Mouse (Mus musculus) forebrain, postnatal 0 days (tissue): ENCODE measurements around the gene Il4i1. TPM values are rescaled to one million over a fixed set of nuclear protein-coding genes. Genes with fewer than 3 reads are reported as not detected.

ENCODE experiments used
- ATAC-seq: fragments of 200-750 bp; cut with Nextera tagmentation; 2 replicates; pipeline ENCODE4 v1.8.0; 2017; ENCODE audit warnings: mild to moderate bottlenecking, moderate library complexity
- DNase-seq: peaks from one replicate; pipeline ENCODE4 v3.0.0-alpha.2; 2015
- H3K27ac ChIP-seq: fragments of 300-500 bp; sonication (generic); 2 replicates; pipeline ENCODE4 v1.5.1; 2014; ENCODE audit warnings: low read depth, mild to moderate bottlenecking, antibody characterized with exemption, low read length, moderate library complexity, mixed read lengths
- H3K27me3 ChIP-seq: fragments of 300-500 bp; sonication (generic); 2 replicates; pipeline ENCODE4 v1.6.1; 2014; ENCODE audit warnings: mild to moderate bottlenecking, low read length, mixed read lengths; ENCODE audit not compliant: insufficient read depth
- H3K36me3 ChIP-seq: fragments of 300-500 bp; sonication (generic); 2 replicates; pipeline ENCODE4 v1.6.1; 2014; ENCODE audit warnings: mild to moderate bottlenecking, moderate library complexity; ENCODE audit not compliant: insufficient read depth
- H3K4me1 ChIP-seq: fragments of 300-500 bp; sonication (generic); 2 replicates; pipeline ENCODE4 v1.6.1; 2014; ENCODE audit warnings: antibody characterized with exemption; ENCODE audit not compliant: insufficient read depth
- H3K4me2 ChIP-seq: fragments of 300-500 bp; sonication (generic); 2 replicates; pipeline ENCODE4 v1.6.1; 2014; ENCODE audit warnings: low read depth, mild to moderate bottlenecking, moderate library complexity
- H3K4me3 ChIP-seq: fragments of 300-500 bp; sonication (generic); 2 replicates; pipeline ENCODE4 v1.5.1; 2014; ENCODE audit warnings: low read depth, low read length, mixed read lengths
- H3K9ac ChIP-seq: fragments of 300-500 bp; sonication (generic); 2 replicates; pipeline ENCODE4 v1.6.1; 2014; ENCODE audit warnings: mild to moderate bottlenecking
- H3K9me3 ChIP-seq: fragments of 300-500 bp; sonication (generic); 2 replicates; pipeline ENCODE4 v1.6.1; 2016; ENCODE audit warnings: low read length
- CTCF ChIP-seq: sonication (generic); IDR thresholded peaks from 2 replicates; pipeline ENCODE4 v1.5.1; 2016; ENCODE audit warnings: antibody characterized with exemption, control low read depth, low read depth
- WGBS: fragments of 180-500 bp; shearing (Covaris S2); extraction: QIAGEN DNeasy Blood & Tissue Kit; methylation state at CpG from one replicate; pipeline ENCODE4 v1.1.7; 2014; 5-methylcytosine and 5-hydroxymethylcytosine counted together
- microRNA counts: library from miRNA; unstranded; fragments of <30 nt; microRNA quantifications from one replicate; lab custom pipeline; 2015
- microRNA-seq, 2 experiments: library from miRNA; unstranded; fragments of <30 nt; microRNA quantifications; one replicate each; pipeline ENCODE4; 2016
- polyA plus RNA-seq: library from polyadenylated mRNA; unstranded; fragments of >200 nt; fragmentation: Nextera tagmentation; extraction: Ambion mirVana; gene quantifications from 2 replicates; pipeline ENCODE4 v1.2.1, GENCODE M21; 2015
- total RNA-seq: library from RNA; depleted of rRNA; stranded (reverse); fragments of >200 nt; gene quantifications from 2 replicates; pipeline ENCODE4 v1.2.3, GENCODE M21; 2014; rRNA removed

Gene Il4i1
- total and polyA plus RNA-seq, 2 experiments from 2014 or later: 0.21 to 1.3 TPM

GRCm38 (mm10) chr7:44883036-44883435 is 66.8 kb downstream of the Il4i1 start:
- H3K4me3 ChIP-seq: no peak overlapping the region
- no peak overlapping the region for H3K27ac ChIP-seq
- H3K9me3 ChIP-seq: no peaks in the 10 kb centered on the region
- no peak for DNase-seq
- H3K27me3 ChIP-seq: no peaks in the 10 kb centered on the region
- 96% methylated on average over 3 of the region's 3 CpGs for WGBS
- H3K36me3 ChIP-seq: peaks cover 86% of the 10 kb centered on the region
- no peaks in the 10 kb centered on the region for H3K4me1 ChIP-seq
- no peak for ATAC-seq
- TF ChIP-seq CTCF: no peak
- no peak overlapping the region for H3K9ac ChIP-seq
- H3K4me2 ChIP-seq: no peak overlapping the region

- TF ChIP-seq CTCF: no peak
- H3K4me2 ChIP-seq: no peak overlapping the region
- no peak overlapping the region for H3K4me3 ChIP-seq
- no peaks in the 10 kb centered on the region for H3K27me3 ChIP-seq
- WGBS: 98% methylated on average over 5 of the region's 5 CpGs
- H3K27ac ChIP-seq: no peak overlapping the region
- H3K36me3 ChIP-seq: peaks cover 78% of the 10 kb centered on the region
- H3K9me3 ChIP-seq: no peaks in the 10 kb centered on the region
- no peak for DNase-seq
- H3K9ac ChIP-seq: no peak overlapping the region
- no peak for ATAC-seq
- H3K4me1 ChIP-seq: no peaks in the 10 kb centered on the region
Observed at GRCm38 (mm10) chr7:44884637-44885036, 68.5 kb downstream of the Il4i1 start.

GRCm38 (mm10) chr7:44886964-44887363 is 70.8 kb downstream of the Il4i1 start:
- Histone ChIP-seq H3K4me3 (no peak overlapping the region), H3K27me3 (no peaks in the 10 kb centered on the region), H3K4me1 (peaks cover 9% of the 10 kb centered on the region; the same call in 1 of the 2 replicates), H3K9ac (no peak overlapping the region), H3K9me3 (no peaks in the 10 kb centered on the region), H3K27ac (no peak overlapping the region), H3K36me3 (peaks cover 54% of the 10 kb centered on the region), H3K4me2 (no peak overlapping the region)
- WGBS: 89% methylated on average over 7 of the region's 7 CpGs
- DNase-seq (no peak), ATAC-seq (no peak)
- TF ChIP-seq CTCF: no peak

GRCm38 (mm10) chr7:44888256-44889105 is 72.3 kb downstream of the Il4i1 start:
- Histone ChIP-seq H3K36me3 (peaks cover 41% of the 10 kb centered on the region), H3K27ac (no peak overlapping the region), H3K27me3 (no peaks in the 10 kb centered on the region), H3K4me1 (peaks cover 14% of the 10 kb centered on the region; the same call in 1 of the 2 replicates), H3K4me3 (no peak overlapping the region), H3K9me3 (no peaks in the 10 kb centered on the region), H3K9ac (no peak overlapping the region), H3K4me2 (no peak overlapping the region)
- WGBS: 81% methylated on average over 13 of the region's 13 CpGs
- no peak for TF ChIP-seq CTCF
- no peak for DNase-seq
- ATAC-seq: no peak

GRCm38 (mm10) chr7:44890180-44890579 is 74.0 kb downstream of the Il4i1 start:
- Histone ChIP-seq H3K4me3 (no peak overlapping the region), H3K27ac (no peak overlapping the region), H3K4me2 (peak overlapping the region; percentile 86), H3K4me1 (peaks cover 31% of the 10 kb centered on the region), H3K9me3 (no peaks in the 10 kb centered on the region), H3K9ac (no peak overlapping the region), H3K36me3 (peaks cover 26% of the 10 kb centered on the region), H3K27me3 (no peaks in the 10 kb centered on the region)
- no peak for TF ChIP-seq CTCF
- ATAC-seq: no peak
- no peak for DNase-seq
- WGBS: 91% methylated on average over 6 of the region's 7 CpGs

MicroRNAs within 50 kb of the gene (microRNA counts, 519-probe panel; counts per million panel counts)
- microRNA mmu-miR-707 (lab: Ali Mortazavi, UCI): not detected

Small RNA genes lying within 50 kb of the gene (microRNA-seq; reads per million reads assigned to microRNA genes)
- 0 reads per million in 2 experiments for gene Mir707

Other genes with a start within 250 kb of the Il4i1 start
- 0.08 and 0.24 TPM in 2 replicates for gene Napsa, start 244.0 kb upstream of the Il4i1 start, total RNA-seq
- 0.35 and 0.71 TPM in 2 replicates for gene Napsa, start 244.0 kb upstream of the Il4i1 start, polyA plus RNA-seq
- gene Kcnc3, start 225.7 kb upstream of the Il4i1 start, total RNA-seq: 6.0 and 8.6 TPM in 2 replicates
- gene Kcnc3, start 225.7 kb upstream of the Il4i1 start, polyA plus RNA-seq: 4.2 and 5.2 TPM in 2 replicates
- gene Myh14, start 145.5 kb upstream of the Il4i1 start, total RNA-seq: 4.5 and 11.9 TPM in 2 replicates
- 2.9 and 4.2 TPM in 2 replicates for gene Myh14, start 145.5 kb upstream of the Il4i1 start, polyA plus RNA-seq
- not detected in 2 replicates for gene Izumo2, start 107.6 kb upstream of the Il4i1 start, total RNA-seq
- not detected in 2 replicates for gene Izumo2, start 107.6 kb upstream of the Il4i1 start, polyA plus RNA-seq
- gene Vrk3, start 68.0 kb upstream of the Il4i1 start, total RNA-seq: 18.7 and 19.6 TPM in 2 replicates
- 27.1 and 31.1 TPM in 2 replicates for gene Vrk3, start 68.0 kb upstream of the Il4i1 start, polyA plus RNA-seq
- 0.85 and 2.0 TPM in 2 replicates for gene Zfp473, start 65.3 kb upstream of the Il4i1 start, total RNA-seq
- gene Zfp473, start 65.3 kb upstream of the Il4i1 start, polyA plus RNA-seq: 0.41 and 0.74 TPM in 2 replicates
- gene Nup62, start 299 bp upstream of the Il4i1 start, total RNA-seq: 58.0 and 68.7 TPM in 2 replicates
- gene Nup62, start 299 bp upstream of the Il4i1 start, polyA plus RNA-seq: 50.5 and 57.0 TPM in 2 replicates
- gene Atf5, start 271 bp downstream of the Il4i1 start, total RNA-seq: 10.1 and 15.9 TPM in 2 replicates
- 3.9 and 4.7 TPM in 2 replicates for gene Atf5, start 271 bp downstream of the Il4i1 start, polyA plus RNA-seq
- gene Akt1s1, start 32.6 kb downstream of the Il4i1 start, total RNA-seq: 89.9 and 109 TPM in 2 replicates
- gene Akt1s1, start 32.6 kb downstream of the Il4i1 start, polyA plus RNA-seq: 105 and 112 TPM in 2 replicates
- 71.9 and 378 TPM in 2 replicates for gene Tbc1d17, start 32.7 kb downstream of the Il4i1 start, total RNA-seq
- 87.8 and 115 TPM in 2 replicates for gene Tbc1d17, start 32.7 kb downstream of the Il4i1 start, polyA plus RNA-seq
- gene Pnkp, start 40.8 kb downstream of the Il4i1 start, total RNA-seq: 30.5 and 31.0 TPM in 2 replicates
- 27.2 and 29.8 TPM in 2 replicates for gene Pnkp, start 40.8 kb downstream of the Il4i1 start, polyA plus RNA-seq
- 404 and 498 TPM in 2 replicates for gene Ptov1, start 53.4 kb downstream of the Il4i1 start, total RNA-seq
- 495 and 513 TPM in 2 replicates for gene Ptov1, start 53.4 kb downstream of the Il4i1 start, polyA plus RNA-seq
- 113 and 148 TPM in 2 replicates for gene Med25, start 76.3 kb downstream of the Il4i1 start, total RNA-seq
- 142 and 151 TPM in 2 replicates for gene Med25, start 76.3 kb downstream of the Il4i1 start, polyA plus RNA-seq
- 17.0 and 22.3 TPM in 2 replicates for gene Fuz, start 79.7 kb downstream of the Il4i1 start, total RNA-seq
- 13.8 and 16.6 TPM in 2 replicates for gene Fuz, start 79.7 kb downstream of the Il4i1 start, polyA plus RNA-seq
- gene Ap2a1, start 113.1 kb downstream of the Il4i1 start, total RNA-seq: 140 and 175 TPM in 2 replicates
- gene Ap2a1, start 113.1 kb downstream of the Il4i1 start, polyA plus RNA-seq: 101 and 113 TPM in 2 replicates
- gene Tsks, start 126.8 kb downstream of the Il4i1 start, total RNA-seq: not detected in 2 replicates
- gene Tsks, start 126.8 kb downstream of the Il4i1 start, polyA plus RNA-seq: 0.18 TPM in 1 of 2 replicates, not detected in the other
- gene Cpt1c, start 158.5 kb downstream of the Il4i1 start, total RNA-seq: 71.9 and 73.1 TPM in 2 replicates
- 34.3 and 49.6 TPM in 2 replicates for gene Cpt1c, start 158.5 kb downstream of the Il4i1 start, polyA plus RNA-seq
- 208 and 220 TPM in 2 replicates for gene Prmt1, start 170.2 kb downstream of the Il4i1 start, total RNA-seq
- gene Prmt1, start 170.2 kb downstream of the Il4i1 start, polyA plus RNA-seq: 598 and 639 TPM in 2 replicates
- gene Irf3, start 181.3 kb downstream of the Il4i1 start, total RNA-seq: 39.3 and 39.7 TPM in 2 replicates
- gene Irf3, start 181.3 kb downstream of the Il4i1 start, polyA plus RNA-seq: 23.1 and 24.0 TPM in 2 replicates
- 7.5 and 7.9 TPM in 2 replicates for gene Bcl2l12, start 182.3 kb downstream of the Il4i1 start, total RNA-seq
- gene Bcl2l12, start 182.3 kb downstream of the Il4i1 start, polyA plus RNA-seq: 7.8 and 8.5 TPM in 2 replicates
- 58.7 and 72.5 TPM in 2 replicates for gene Scaf1, start 200.0 kb downstream of the Il4i1 start, total RNA-seq
- gene Scaf1, start 200.0 kb downstream of the Il4i1 start, polyA plus RNA-seq: 43.4 and 50.0 TPM in 2 replicates
- 2.9 and 4.2 TPM in 2 replicates for gene Rras, start 201.6 kb downstream of the Il4i1 start, total RNA-seq
- 10.6 and 13.1 TPM in 2 replicates for gene Rras, start 201.6 kb downstream of the Il4i1 start, polyA plus RNA-seq
- 12.6 and 14.0 TPM in 2 replicates for gene Prr12, start 236.5 kb downstream of the Il4i1 start, total RNA-seq
- 4.9 and 8.2 TPM in 2 replicates for gene Prr12, start 236.5 kb downstream of the Il4i1 start, polyA plus RNA-seq
- 75.2 and 76.4 TPM in 2 replicates for gene Nosip, start 246.0 kb downstream of the Il4i1 start, total RNA-seq
- 74.3 and 75.2 TPM in 2 replicates for gene Nosip, start 246.0 kb downstream of the Il4i1 start, polyA plus RNA-seq
- gene Prrg2, start 246.3 kb downstream of the Il4i1 start, total RNA-seq: 6.3 and 15.9 TPM in 2 replicates
- gene Prrg2, start 246.3 kb downstream of the Il4i1 start, polyA plus RNA-seq: 14.9 and 15.1 TPM in 2 replicates